Comparison of ENCODE assay signal across 18 mouse cellular contexts in genomic region chr13:39956017-39956416, GRCm38 (mm10).
"Had no signal": no experiment of that assay in that cellular context is flagged by ENCODE, and none has a peak within 500 bp of the region (broad histone marks: within the 10 kb centered on the region; RNA-seq: fewer than 3 reads in every experiment).

No protein-coding gene starts in this region.

- H3K4me2 ChIP-seq: lung, embryonic 15.5 days; midbrain, embryonic 11.5 days; midbrain, embryonic 13.5 days; midbrain, embryonic 15.5 days; neural tube, embryonic 12.5 days; stomach, embryonic 15.5 days had no signal

- H3K27me3 ChIP-seq: lung, embryonic 15.5 days; megakaryocyte, embryonic 14.5 days; midbrain, embryonic 13.5 days; midbrain, embryonic 15.5 days; neural tube, embryonic 12.5 days; stomach, embryonic 15.5 days had no signal

- H3K4me1 ChIP-seq: lung, embryonic 15.5 days; megakaryocyte, embryonic 14.5 days; midbrain, embryonic 13.5 days; midbrain, embryonic 15.5 days; neural tube, embryonic 12.5 days; stomach, embryonic 15.5 days had no signal

- H3K27ac ChIP-seq: lung, embryonic 15.5 days; macrophage; midbrain, embryonic 13.5 days; midbrain, embryonic 15.5 days; neural tube, embryonic 12.5 days; stomach, embryonic 15.5 days; stomach, postnatal 0 days had no signal

- H3K36me3 ChIP-seq: lung, embryonic 15.5 days; midbrain, embryonic 13.5 days; midbrain, embryonic 15.5 days; neural tube, embryonic 12.5 days; stomach, embryonic 15.5 days had no signal

- ATAC-seq: liver, postnatal 0 days; lung, postnatal 0 days; midbrain, embryonic 13.5 days; midbrain, embryonic 15.5 days had no signal

- H3K9ac ChIP-seq: liver, postnatal 0 days; lung, embryonic 15.5 days; midbrain, embryonic 13.5 days; midbrain, embryonic 15.5 days; neural tube, embryonic 12.5 days; stomach, embryonic 15.5 days had no signal

- H3K9me3 ChIP-seq: lung, embryonic 15.5 days; megakaryocyte, embryonic 14.5 days; midbrain, embryonic 13.5 days; midbrain, embryonic 15.5 days; neural tube, embryonic 12.5 days; stomach, embryonic 15.5 days had no signal

- DNase-seq: liver, postnatal 0 days; lung, adult 2 months; lung, postnatal 14 days; lung, postnatal 36 days; right cerebral cortex, postnatal 14 days; thymus, adult 2 months; thymus, postnatal 25 days; thymus, postnatal 4 days had no signal

- H3K4me3 ChIP-seq: lung, embryonic 15.5 days; megakaryocyte, embryonic 14.5 days; midbrain, embryonic 13.5 days; midbrain, embryonic 15.5 days; neural tube, embryonic 12.5 days; stomach, embryonic 15.5 days had no signal
